ENCODE assay signal across 9 mouse cellular contexts in the genomic region with DNA sequence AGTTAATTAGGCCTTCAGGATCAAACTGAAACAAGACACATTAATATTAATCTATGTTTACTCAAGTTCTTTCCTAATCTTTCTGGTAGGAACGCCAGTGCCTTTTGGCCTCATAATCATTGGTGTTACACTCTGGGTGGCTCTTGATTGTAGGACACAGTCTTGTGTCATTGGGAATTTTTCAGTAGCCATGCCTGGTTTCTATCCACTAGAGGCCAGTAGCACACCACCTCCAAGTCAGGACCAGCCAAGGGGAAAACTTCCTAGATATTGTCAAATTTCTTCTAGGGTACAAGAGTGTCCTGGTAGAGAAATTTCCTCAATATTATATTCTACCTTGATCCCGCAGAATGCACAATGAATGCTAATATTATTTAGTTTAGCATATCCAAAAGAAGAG.
DNase-seq lines count a peak whose midpoint lies in the region; ATAC-seq lines count a peak whose summit lies in the region.
"Had no signal": no experiment of that assay in that cellular context is flagged by ENCODE, and none has a peak within 500 bp of the region (broad histone marks: within the 10 kb centered on the region; RNA-seq: fewer than 3 reads in every experiment).

No protein-coding gene starts in this region.

- H3K4me2 ChIP-seq in forebrain, embryonic 13.5 days = no peak overlapping the region
- no peak overlapping the region for H3K4me2 ChIP-seq in embryonic facial prominence, embryonic 11.5 days (ENCODE audit: low read depth, low read length)
- H3K4me2 ChIP-seq: heart, embryonic 13.5 days had no signal

- no peaks in the 10 kb centered on the region for H3K36me3 ChIP-seq in forebrain, embryonic 13.5 days (ENCODE audit: poor library complexity, severe bottlenecking)
- H3K36me3 ChIP-seq in forebrain, embryonic 10.5 days (replicated peaks) = no peaks in the 10 kb centered on the region
- no peaks in the 10 kb centered on the region for H3K36me3 ChIP-seq in embryonic facial prominence, embryonic 11.5 days (replicated peaks; ENCODE audit: control insufficient read depth, insufficient read depth, low read depth, low read length)
- H3K36me3 ChIP-seq: heart, embryonic 13.5 days had no signal

- no peak overlapping the region for H3K4me3 ChIP-seq in forebrain, embryonic 13.5 days
- no peak overlapping the region for H3K4me3 ChIP-seq in forebrain, embryonic 10.5 days
- no peak overlapping the region for H3K4me3 ChIP-seq in embryonic facial prominence, embryonic 11.5 days (ENCODE audit: low read depth, low read length)
- H3K4me3 ChIP-seq: heart, embryonic 13.5 days had no signal

- peak; percentile 80; the same call in 1 of the 2 replicates for ATAC-seq in forebrain, embryonic 13.5 days
- ATAC-seq in embryonic facial prominence, embryonic 11.5 days (replicated peaks; ENCODE audit: insufficient number of reproducible peaks, low FRiP score, low TSS enrichment, low read depth) = no peak

- no peak for DNase-seq in forebrain, embryonic 10.5 days (ENCODE audit: extremely low spot score, low spot score)
- DNase-seq in 3T3-L1 (ENCODE audit: low read depth, low spot score) = peak; percentile 68
- peak; percentile 5 for DNase-seq in adrenal gland, postnatal 25 days
- DNase-seq in embryonic facial prominence, embryonic 11.5 days (ENCODE audit: low spot score) = peak; percentile 68
- peak; percentile 54 for DNase-seq in kidney, postnatal 10 days
- DNase-seq in lung, postnatal 10 days = peak; percentile 60
- peak; percentile 23 for DNase-seq in thymus, postnatal 4 days

- no peaks in the 10 kb centered on the region for H3K27me3 ChIP-seq in forebrain, embryonic 13.5 days
- no peaks in the 10 kb centered on the region for H3K27me3 ChIP-seq in forebrain, embryonic 10.5 days (ENCODE audit: poor library complexity, severe bottlenecking)
- H3K27me3 ChIP-seq in embryonic facial prominence, embryonic 11.5 days (ENCODE audit: control insufficient read depth, insufficient read depth, low read length) = no peaks in the 10 kb centered on the region
- H3K27me3 ChIP-seq: heart, embryonic 13.5 days had no signal

- WGBS in forebrain, embryonic 13.5 days = 54% methylated on average over 2 of the region's 2 CpGs
- 56% methylated on average over 2 of the region's 2 CpGs for WGBS in forebrain, embryonic 10.5 days
- 42% methylated on average over 2 of the region's 2 CpGs for whole genome bisulfite sequencing in embryonic facial prominence, embryonic 11.5 days

- no peaks in the 10 kb centered on the region for H3K4me1 ChIP-seq in forebrain, embryonic 13.5 days
- H3K4me1 ChIP-seq in forebrain, embryonic 10.5 days = no peaks in the 10 kb centered on the region
- no peaks in the 10 kb centered on the region for H3K4me1 ChIP-seq in embryonic facial prominence, embryonic 11.5 days (ENCODE audit: control insufficient read depth, insufficient read depth, low read length)
- H3K4me1 ChIP-seq: heart, embryonic 13.5 days had no signal

- no peak overlapping the region for H3K27ac ChIP-seq in forebrain, embryonic 13.5 days
- H3K27ac ChIP-seq in forebrain, embryonic 10.5 days = no peak overlapping the region
- no peak overlapping the region for H3K27ac ChIP-seq in embryonic facial prominence, embryonic 11.5 days (replicated peaks; ENCODE audit: low read depth, low read length)
- H3K27ac ChIP-seq: heart, embryonic 13.5 days had no signal

- H3K9me3 ChIP-seq in forebrain, embryonic 13.5 days (replicated peaks) = no peaks in the 10 kb centered on the region
- H3K9me3 ChIP-seq in forebrain, embryonic 10.5 days = no peaks in the 10 kb centered on the region
- H3K9me3 ChIP-seq in embryonic facial prominence, embryonic 11.5 days (replicated peaks; ENCODE audit: control insufficient read depth, low read length) = no peaks in the 10 kb centered on the region
- H3K9me3 ChIP-seq: heart, embryonic 13.5 days had no signal

- H3K9ac ChIP-seq in forebrain, embryonic 13.5 days = no peak overlapping the region
- H3K9ac ChIP-seq in embryonic facial prominence, embryonic 11.5 days (replicated peaks; ENCODE audit: low read length) = no peak overlapping the region
- H3K9ac ChIP-seq: heart, embryonic 13.5 days had no signal
